Mouse (Mus musculus) spleen, adult 2 months (tissue): ENCODE data around the gene Gm20547. TPM values are rescaled to one million over a fixed set of nuclear protein-coding genes. Genes with fewer than 3 reads are reported as not detected.
A peak's percentile ranks its signal among the peaks of the same experiment; 100 is the strongest.

Experiments
- DNase-seq, 2 experiments: peaks; one replicate each; pipeline versions ENCODE4 v3.0.0 to v3.0.0-alpha.2; 2012 to 2021; ENCODE audit warnings: low spot score in 2 of 2, low read depth in 1 of 2
- H3K27ac ChIP-seq: fragments of 200-500 bp; 2 replicates; pipeline ENCODE4 v1.5.1; 2012; ENCODE audit warnings: low read length, inconsistent platforms; ENCODE audit not compliant: insufficient read depth
- H3K27me3 ChIP-seq: fragments of 200-500 bp; 2 replicates; pipeline ENCODE4 v1.6.1; 2012; ENCODE audit warnings: mild to moderate bottlenecking, moderate library complexity, low read length, inconsistent platforms; ENCODE audit not compliant: control insufficient read depth, insufficient read depth
- H3K36me3 ChIP-seq: fragments of 200-500 bp; 2 replicates; pipeline ENCODE4 v1.6.1; 2012; ENCODE audit warnings: mild to moderate bottlenecking, low read length, inconsistent platforms; ENCODE audit not compliant: control insufficient read depth, insufficient read depth
- H3K4me1 ChIP-seq: fragments of 200-500 bp; 2 replicates; pipeline ENCODE4 v1.6.1; 2011; ENCODE audit warnings: inconsistent platforms; ENCODE audit not compliant: control insufficient read depth, insufficient read depth, insufficient read length
- H3K4me3 ChIP-seq: fragments of 200-500 bp; 2 replicates; pipeline ENCODE4 v1.5.1; 2011; ENCODE audit warnings: mild to moderate bottlenecking, inconsistent platforms; ENCODE audit not compliant: insufficient read depth, insufficient read length; ENCODE audit errors: extremely low read depth
- CTCF ChIP-seq: fragments of 200-500 bp; IDR thresholded peaks from 2 replicates; pipeline ENCODE4 v1.5.1; 2011; ENCODE audit warnings: mild to moderate bottlenecking, inconsistent platforms; ENCODE audit not compliant: insufficient read depth, insufficient read length, insufficient replicate concordance; ENCODE audit errors: extremely low read depth
- POLR2A ChIP-seq: fragments of 200-500 bp; IDR thresholded peaks from 2 replicates; pipeline ENCODE4 v1.6.1; 2011; ENCODE audit warnings: low read depth, low read length, inconsistent platforms
- WGBS: fragments of 180-500 bp; shearing (Covaris S2); methylation state at CpG from one replicate; pipeline ENCODE4 v1.1.7; 2018; 5-methylcytosine and 5-hydroxymethylcytosine counted together
- polyA plus RNA-seq: library from polyadenylated mRNA; depleted of rRNA; stranded (reverse); fragments of >200 nt; gene quantifications from 2 replicates; pipeline ENCODE4 v1.2.3, GENCODE M21; 2012

The Gm20547 gene
- polyA plus RNA-seq, 1 experiment: 0.04 TPM

GRCm38 (mm10) chr17:34887942-34888341 is 6.1 kb upstream of the Gm20547 start:
- H3K27me3 ChIP-seq: no peaks in the 10 kb centered on the region
- WGBS: 69% methylated on average over 5 of the region's 5 CpGs
- no peaks in the 10 kb centered on the region for H3K36me3 ChIP-seq
- no peak overlapping the region for H3K4me3 ChIP-seq
- H3K27ac ChIP-seq: peak overlapping the region; percentile 52
- peaks cover 5% of the 10 kb centered on the region; the same call in 1 of the 2 replicates for H3K4me1 ChIP-seq
- TF ChIP-seq CTCF: no peak
- no peak for TF ChIP-seq POLR2A
- no peak for DNase-seq

GRCm38 (mm10) chr17:34885615-34886014 is 3.8 kb upstream of the Gm20547 start:
- Histone ChIP-seq H3K4me3 (no peak overlapping the region), H3K4me1 (peaks cover 5% of the 10 kb centered on the region; the same call in 1 of the 2 replicates), H3K27me3 (no peaks in the 10 kb centered on the region), H3K27ac (no peak overlapping the region), H3K36me3 (no peaks in the 10 kb centered on the region)
- WGBS: 93% methylated on average over 3 of the region's 3 CpGs
- no peak for TF ChIP-seq CTCF
- no peak for TF ChIP-seq POLR2A
- DNase-seq: no peak

- H3K36me3 ChIP-seq: no peaks in the 10 kb centered on the region
- H3K4me1 ChIP-seq: peaks cover 8% of the 10 kb centered on the region; the same call in 1 of the 2 replicates
- H3K4me3 ChIP-seq: no peak overlapping the region
- H3K27me3 ChIP-seq: no peaks in the 10 kb centered on the region
- no peak overlapping the region for H3K27ac ChIP-seq
- no peak for DNase-seq
- WGBS: 82% methylated on average over 6 of the region's 6 CpGs
- TF ChIP-seq CTCF: no peak
- no peak for TF ChIP-seq POLR2A
Measured at GRCm38 (mm10) chr17:34884704-34885103, 2.9 kb upstream of the Gm20547 start.

GRCm38 (mm10) chr17:34883332-34883731 is 1.5 kb upstream of the Gm20547 start:
- H3K4me3 ChIP-seq: no peak overlapping the region
- no peak overlapping the region for H3K27ac ChIP-seq
- WGBS: 47% methylated on average over 3 of the region's 3 CpGs
- peaks cover 12% of the 10 kb centered on the region; the same call in 1 of the 2 replicates for H3K4me1 ChIP-seq
- DNase-seq: no peak
- H3K36me3 ChIP-seq: no peaks in the 10 kb centered on the region
- TF ChIP-seq CTCF (no peak), POLR2A (no peak)
- no peaks in the 10 kb centered on the region for H3K27me3 ChIP-seq

- no peak overlapping the region for H3K27ac ChIP-seq
- DNase-seq: no peak
- peaks cover 7% of the 10 kb centered on the region; the same call in 1 of the 2 replicates for H3K4me1 ChIP-seq
- no peak overlapping the region; the same call in 1 of the 2 replicates for H3K4me3 ChIP-seq
- no peaks in the 10 kb centered on the region for H3K27me3 ChIP-seq
- H3K36me3 ChIP-seq: no peaks in the 10 kb centered on the region
- TF ChIP-seq CTCF (no peak), POLR2A (no peak)
Measured at GRCm38 (mm10) chr17:34881166-34881565, 676 bp downstream of the Gm20547 start.

- no peak for DNase-seq
- no peaks in the 10 kb centered on the region for H3K27me3 ChIP-seq
- no peak for TF ChIP-seq POLR2A
- TF ChIP-seq CTCF: no peak
- no peaks in the 10 kb centered on the region for H3K36me3 ChIP-seq
- H3K27ac ChIP-seq: peak within 1 kb of the TSS; percentile 3; the same call in 1 of the 2 replicates
- peak within 1 kb of the TSS; percentile 29; the same call in 1 of the 2 replicates for H3K4me3 ChIP-seq
- WGBS: 44% methylated on average over 11 of the region's 11 CpGs
- H3K4me1 ChIP-seq: peaks cover 7% of the 10 kb centered on the region; the same call in 1 of the 2 replicates
Measured at GRCm38 (mm10) chr17:34879336-34879879, 2.4 kb downstream of the Gm20547 start, which contains the start of gene Zbtb12. Zbtb12 (plus strand) TSS chr17:34879483.

- DNase-seq: no peak
Measured at GRCm38 (mm10) chr17:34874321-34874720, 7.5 kb downstream of the Gm20547 start.

More at GRCm38 (mm10) chr17:34874321-34874720, 7.5 kb downstream of the Gm20547 start:
- H3K4me1 ChIP-seq: peaks cover 2% of the 10 kb centered on the region; the same call in 1 of the 2 replicates
- no peaks in the 10 kb centered on the region for H3K27me3 ChIP-seq
- H3K4me3 ChIP-seq: no peak overlapping the region
- H3K36me3 ChIP-seq: no peaks in the 10 kb centered on the region
- 93% methylated on average over 6 of the region's 6 CpGs for WGBS
- TF ChIP-seq POLR2A: no peak
- TF ChIP-seq CTCF: no peak
- H3K27ac ChIP-seq: no peak overlapping the region
